Mouse (Mus musculus) bone marrow macrophage, adult 2 months (primary cell): Measurements from ENCODE around the gene Gm49425. TPM values are rescaled to one million over a fixed set of nuclear protein-coding genes. Genes with fewer than 3 reads are reported as not detected.

Experiments used
- H3K27ac ChIP-seq: 2 replicates; pipeline ENCODE4 v1.5.1; 2012; ENCODE audit warnings: low read depth, low read length; ENCODE audit not compliant: insufficient read depth
- H3K4me1 ChIP-seq: 2 replicates; pipeline ENCODE4 v1.6.1; 2012; ENCODE audit warnings: low read length; ENCODE audit not compliant: control insufficient read depth, insufficient read depth
- H3K4me3 ChIP-seq: 2 replicates; pipeline ENCODE4 v1.5.1; 2012; ENCODE audit warnings: mild to moderate bottlenecking, low read length, moderate library complexity; ENCODE audit not compliant: insufficient read depth
- CTCF ChIP-seq: IDR thresholded peaks from 2 replicates; pipeline ENCODE4 v1.5.1; 2012; ENCODE audit warnings: low read depth, mild to moderate bottlenecking, low read length, moderate library complexity
- POLR2A ChIP-seq: IDR thresholded peaks from 2 replicates; pipeline ENCODE4 v1.6.1; 2012; ENCODE audit warnings: mild to moderate bottlenecking, low read depth, low read length, borderline replicate concordance
- polyA plus RNA-seq: library from polyadenylated mRNA; stranded (reverse); fragments of >200 nt; gene quantifications from 2 replicates; pipeline ENCODE4 v1.2.4, GENCODE M21; 2012; ENCODE audit not compliant: missing spikeins, insufficient read depth, insufficient read length

Gene Gm49425
- polyA plus RNA-seq, 1 experiment: not detected

DNA sequence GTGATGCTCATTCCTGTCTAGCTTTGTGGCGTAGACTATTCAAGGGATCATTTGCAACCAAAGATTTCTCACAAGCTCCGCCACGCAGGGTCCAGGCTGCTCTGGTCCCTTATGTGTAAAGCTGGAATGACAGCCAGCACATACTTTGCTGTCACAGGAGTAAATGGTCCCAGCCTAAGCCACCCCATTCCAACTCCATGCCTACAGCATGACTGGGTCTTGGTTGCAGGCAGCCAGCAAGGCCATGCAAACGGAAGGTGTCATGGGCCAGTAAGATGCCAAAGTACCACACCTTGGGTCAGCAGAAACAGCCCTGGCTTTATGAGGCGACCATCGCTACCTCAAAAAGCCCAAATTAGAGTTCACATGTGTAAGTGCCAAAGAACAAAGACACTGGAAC lies 23.3 kb downstream of the Gm49425 start:
- TF ChIP-seq POLR2A (no peak), CTCF (no peak)
- H3K27ac ChIP-seq: no peak overlapping the region
- no peak overlapping the region for H3K4me3 ChIP-seq
- H3K4me1 ChIP-seq: no peaks in the 10 kb centered on the region

DNA sequence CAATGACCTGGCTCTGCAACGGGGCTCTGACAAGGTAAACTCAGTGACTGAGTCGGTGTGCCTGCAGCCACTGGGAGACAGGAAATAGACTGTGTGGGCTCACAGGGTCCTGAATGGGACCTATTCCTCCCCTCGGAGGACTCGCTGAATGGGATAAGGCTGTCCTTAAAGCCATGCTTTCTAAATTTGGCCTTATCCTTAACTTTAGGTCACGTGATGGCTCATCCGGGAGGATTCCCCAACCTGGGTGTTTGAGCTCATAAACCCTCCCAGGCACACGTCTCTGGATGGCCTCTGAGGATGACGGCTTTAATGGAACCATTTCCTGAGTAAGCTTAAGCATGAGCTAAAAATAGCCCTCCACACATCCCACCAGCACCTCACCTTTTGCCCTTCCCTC lies 24.3 kb downstream of the Gm49425 start:
- Histone ChIP-seq H3K4me3 (no peak overlapping the region), H3K27ac (no peak overlapping the region), H3K4me1 (no peaks in the 10 kb centered on the region)
- TF ChIP-seq CTCF: no peak
- TF ChIP-seq POLR2A: no peak

DNA sequence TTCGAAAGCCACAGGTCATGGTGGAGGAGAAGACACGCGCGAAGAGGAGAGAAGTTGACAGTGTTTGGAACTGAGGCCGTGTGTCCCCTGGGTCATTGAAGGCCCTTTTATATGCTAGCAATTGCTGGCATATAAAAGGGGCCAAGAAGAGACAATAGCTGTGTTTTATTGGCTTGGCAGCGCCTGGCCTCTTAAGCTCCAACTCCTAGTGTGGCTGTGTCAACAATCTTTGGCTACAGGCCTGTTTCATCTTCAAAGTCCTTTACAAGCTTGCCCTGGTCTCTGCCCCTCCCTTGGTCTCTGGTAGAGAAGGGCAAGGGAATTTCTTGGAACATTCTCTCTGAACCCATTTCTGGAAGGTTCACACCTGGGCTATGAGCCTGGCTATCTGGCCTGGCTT lies 25.6 kb downstream of the Gm49425 start, which contains the start of gene Krt83:
Krt83 (minus strand) TSS at position 82 of the 400 bp plus-strand sequence.
- no peak within 1 kb of the TSS for H3K4me3 ChIP-seq
- H3K27ac ChIP-seq: no peak within 1 kb of the TSS
- TF ChIP-seq POLR2A (no peak), CTCF (no peak)
- no peaks in the 10 kb centered on the region for H3K4me1 ChIP-seq

DNA sequence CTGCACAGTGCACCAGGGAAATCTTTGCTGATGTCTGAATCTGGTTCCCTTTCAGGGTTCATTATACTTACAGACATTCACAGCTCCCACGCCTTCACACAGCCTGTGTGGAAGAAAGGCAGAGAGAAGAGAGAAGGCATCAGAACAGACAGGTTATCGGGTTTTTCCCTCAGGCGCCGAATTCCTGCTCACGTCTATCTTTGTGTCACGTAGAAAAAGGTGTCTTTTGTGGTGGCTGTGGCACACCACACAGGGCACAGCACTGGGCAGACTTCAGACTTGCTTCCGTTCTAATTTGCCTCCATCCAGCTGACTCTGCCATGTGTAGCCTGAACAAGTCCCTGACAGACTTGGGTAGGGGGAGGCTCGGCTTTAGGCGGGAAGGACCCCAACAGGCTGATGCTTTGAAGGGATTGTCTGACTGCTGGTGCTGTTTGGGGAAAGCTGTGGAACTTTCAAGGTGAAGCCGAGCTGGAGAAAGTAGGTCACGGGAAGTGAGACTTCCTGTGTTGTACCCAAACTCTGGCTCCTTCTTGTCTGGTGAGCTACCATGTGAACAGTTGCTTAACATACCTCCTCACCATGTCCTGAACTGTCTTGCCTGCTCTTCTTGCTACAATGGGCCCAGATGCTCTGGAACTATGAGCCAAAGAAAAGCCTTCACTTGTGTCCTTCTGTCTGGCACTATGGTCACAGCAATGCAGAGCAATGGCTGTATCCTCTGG lies 31.0 kb downstream of the Gm49425 start:
- Histone ChIP-seq H3K4me1 (no peaks in the 10 kb centered on the region; the same call in 1 of the 2 replicates), H3K27ac (no peak overlapping the region), H3K4me3 (no peak overlapping the region)
- no peak for TF ChIP-seq POLR2A
- no peak for TF ChIP-seq CTCF

DNA sequence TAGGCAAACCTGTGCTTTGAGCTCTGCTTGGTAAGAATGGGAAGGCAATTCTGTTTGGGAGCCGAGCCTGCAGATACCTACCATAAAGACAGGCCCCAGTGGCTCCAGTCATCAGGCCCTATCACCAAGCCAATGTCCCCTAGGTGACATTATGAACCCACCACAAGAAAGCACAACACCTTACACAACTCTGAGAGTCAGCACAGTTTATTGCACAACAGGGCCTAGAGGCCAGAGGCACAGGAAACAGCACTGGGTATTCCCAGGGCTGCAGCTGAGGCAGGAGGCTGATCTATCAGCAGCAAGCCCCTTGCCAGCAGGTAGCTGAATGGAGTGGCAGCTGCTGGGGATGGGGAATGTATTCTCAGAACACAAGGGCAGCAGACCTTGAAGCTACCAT lies 32.1 kb downstream of the Gm49425 start:
- no peak overlapping the region for H3K4me3 ChIP-seq
- TF ChIP-seq CTCF (no peak), POLR2A (no peak)
- no peak overlapping the region for H3K27ac ChIP-seq

DNA sequence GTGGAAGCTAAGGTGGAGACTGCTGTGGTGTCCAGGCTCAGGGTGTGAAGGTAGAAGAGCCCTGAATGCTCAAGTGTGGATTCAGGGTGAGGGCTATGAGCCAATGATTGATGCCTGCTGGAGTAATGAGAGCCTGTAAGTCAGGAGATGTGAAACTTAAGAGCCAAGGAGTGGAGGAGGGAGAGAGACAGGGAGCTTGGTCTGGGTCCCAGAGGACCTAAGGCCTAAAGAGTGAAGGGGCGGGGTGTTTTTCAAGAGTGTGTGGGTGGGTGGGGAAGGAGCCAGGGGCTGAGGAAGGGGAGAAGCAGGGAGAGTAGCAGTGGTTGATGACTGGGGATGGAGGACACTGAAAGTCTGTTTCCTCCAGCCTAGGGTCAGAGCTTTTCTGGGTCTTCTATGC lies 33.4 kb downstream of the Gm49425 start:
- H3K4me1 ChIP-seq: no peaks in the 10 kb centered on the region; the same call in 1 of the 2 replicates
- no peak overlapping the region for H3K4me3 ChIP-seq
- no peak overlapping the region for H3K27ac ChIP-seq
- TF ChIP-seq CTCF (no peak), POLR2A (no peak)

More for the DNA sequence above, 32.1 kb downstream of the Gm49425 start:
- no peaks in the 10 kb centered on the region; the same call in 1 of the 2 replicates for H3K4me1 ChIP-seq

DNA sequence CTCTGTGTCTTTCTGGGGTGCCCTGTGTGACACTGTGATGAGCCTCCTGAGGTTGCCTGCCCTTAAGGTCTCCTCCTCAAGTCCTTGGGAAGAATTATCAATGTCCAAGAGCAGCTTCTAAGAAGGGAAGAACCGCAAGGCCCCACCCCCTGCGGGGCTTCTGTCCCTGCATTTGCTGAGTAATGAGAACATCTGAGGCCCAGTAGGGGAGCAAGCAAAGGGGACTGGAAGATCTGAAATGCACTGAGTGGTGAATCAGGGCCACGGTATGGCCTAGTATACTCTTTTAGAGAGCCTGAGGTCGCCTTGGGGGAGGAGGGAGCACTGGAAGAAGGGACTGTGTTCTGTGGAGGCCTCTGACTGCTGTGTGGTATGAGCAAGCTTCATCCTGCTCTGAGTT lies 35.0 kb downstream of the Gm49425 start:
- H3K27ac ChIP-seq: no peak overlapping the region
- no peak for TF ChIP-seq POLR2A
- no peak for TF ChIP-seq CTCF
- no peaks in the 10 kb centered on the region; the same call in 1 of the 2 replicates for H3K4me1 ChIP-seq
- H3K4me3 ChIP-seq: no peak overlapping the region

DNA sequence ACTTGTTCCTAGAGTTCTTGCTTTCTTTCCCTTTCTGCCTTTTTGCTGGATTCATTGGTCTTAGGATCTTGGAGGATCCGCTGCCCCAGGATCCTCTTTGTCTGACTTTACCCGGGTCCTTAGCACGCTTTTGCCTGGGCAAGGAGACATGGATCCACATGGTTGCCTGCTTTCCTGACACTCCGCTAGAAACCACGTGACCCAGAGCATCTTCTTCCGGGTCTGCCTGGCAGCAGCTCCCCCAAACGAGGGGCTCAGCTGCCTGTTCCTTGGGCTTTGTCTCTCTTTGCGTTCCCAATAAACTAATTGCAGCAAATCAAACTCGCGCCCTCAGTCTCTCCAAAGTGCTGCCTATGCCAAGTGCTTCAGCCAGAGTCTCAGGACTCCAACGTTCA lies 37.4 kb downstream of the Gm49425 start:
- H3K27ac ChIP-seq: no peak overlapping the region
- TF ChIP-seq POLR2A: no peak
- no peak for TF ChIP-seq CTCF
- no peak overlapping the region for H3K4me3 ChIP-seq
- no peaks in the 10 kb centered on the region for H3K4me1 ChIP-seq

DNA sequence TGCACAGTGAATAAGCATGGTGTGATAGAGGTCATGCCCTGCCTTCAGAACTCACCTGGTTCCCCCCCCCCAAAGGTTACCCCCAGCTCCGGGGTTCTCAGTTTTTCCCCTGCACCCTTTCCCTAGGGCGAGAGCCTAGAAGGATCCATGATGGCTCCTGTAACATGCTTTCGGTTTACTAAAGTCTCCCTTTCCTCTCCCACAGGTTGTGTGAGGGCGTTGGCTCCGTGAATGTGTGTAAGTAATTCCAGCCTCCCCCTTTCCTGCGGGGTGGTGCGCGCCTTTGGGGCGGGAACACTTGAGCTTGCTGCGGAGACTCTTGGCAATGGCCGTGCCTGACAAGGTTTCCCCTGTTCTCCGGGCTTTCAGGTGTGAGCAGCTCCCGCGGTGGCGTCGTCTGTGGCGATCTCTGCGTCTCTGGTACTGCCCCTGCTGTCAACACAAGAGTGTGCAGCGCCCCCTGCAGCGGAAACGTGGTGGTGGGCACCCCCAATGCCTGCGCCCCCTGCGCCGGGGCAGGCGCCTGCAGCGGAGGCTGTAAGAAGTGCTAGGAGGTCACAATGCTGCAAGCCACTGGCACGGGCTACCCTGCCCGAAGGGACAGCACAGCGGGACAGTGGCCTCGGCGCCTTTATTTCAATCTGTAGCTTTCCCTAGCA lies 37.9 kb downstream of the Gm49425 start:
- Histone ChIP-seq H3K4me3 (no peak overlapping the region), H3K27ac (no peak overlapping the region), H3K4me1 (no peaks in the 10 kb centered on the region)
- TF ChIP-seq POLR2A: no peak
- no peak for TF ChIP-seq CTCF

DNA sequence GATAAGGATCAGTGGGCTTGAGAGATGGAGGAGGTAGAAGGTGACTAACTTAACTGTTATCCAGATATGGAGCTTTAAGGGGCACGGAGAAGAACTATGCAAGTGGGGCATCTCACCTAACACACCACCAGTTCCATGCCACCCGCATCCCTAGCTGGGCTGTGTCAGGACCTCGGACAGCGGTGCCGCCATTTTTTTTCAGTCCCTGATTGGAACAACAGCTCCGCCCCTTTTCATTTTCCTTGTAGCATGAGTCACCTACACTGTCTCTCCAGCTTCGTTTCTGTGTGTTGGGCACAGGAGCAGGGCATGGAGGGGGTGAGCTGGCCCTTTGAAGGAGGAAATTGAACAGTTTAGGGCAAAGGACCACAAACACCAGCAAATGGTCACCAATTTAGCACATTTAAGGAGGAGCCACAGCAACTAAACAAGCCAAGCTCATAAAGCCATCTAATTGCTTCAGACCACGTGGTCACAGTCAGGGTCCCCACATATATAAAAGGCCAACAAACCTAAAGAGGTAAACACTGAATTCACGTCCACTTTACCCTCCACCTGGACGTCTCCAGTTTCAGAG lies 44.0 kb downstream of the Gm49425 start, which contains the start of gene Krt86:
Krt86 (plus strand) TSS at position 527 of the 577 bp plus-strand sequence.
- H3K4me3 ChIP-seq: no peak within 1 kb of the TSS
- no peaks in the 10 kb centered on the region for H3K4me1 ChIP-seq
- TF ChIP-seq POLR2A (no peak), CTCF (no peak)
- H3K27ac ChIP-seq: no peak within 1 kb of the TSS
